Mouse (Mus musculus) small intestine, adult 2 months (tissue): ENCODE results near the gene Cep295nl.
A peak's percentile ranks its signal among the peaks of the same experiment; 100 is the strongest.

Experiments
- CTCF ChIP-seq: fragments of 200-500 bp; IDR thresholded peaks from 2 replicates; pipeline ENCODE4 v1.5.1; 2012; ENCODE audit warnings: low read depth, mild to moderate bottlenecking, control low read depth, inconsistent platforms, low read length, moderate library complexity, mixed read lengths; ENCODE audit not compliant: insufficient replicate concordance, insufficient read length; ENCODE audit errors: extremely low read depth
- POLR2A ChIP-seq: fragments of 200-500 bp; IDR thresholded peaks from 2 replicates; pipeline ENCODE4 v1.6.1; 2012; ENCODE audit warnings: low read depth, mild to moderate bottlenecking, control low read depth, inconsistent platforms, low read length, moderate library complexity

GRCm38 (mm10) chr11:118289999-118290889 lies 52.1 kb downstream of the Cep295nl start, which contains the start of gene Usp36:
- TF ChIP-seq POLR2A, result peak; percentile 83
- TF ChIP-seq CTCF, result 0 out of 2 replicates have a peak, but pooled peaks have one; percentile 17
